Mouse (Mus musculus) cerebral cortex, adult 2 months (tissue): ENCODE measurements around the gene Vmp1.

ENCODE experiments used
- WGBS: fragments of 180-500 bp; shearing (Covaris S2); methylation state at CpG from one replicate; pipeline ENCODE4 v1.1.7; 2018; 5-methylcytosine and 5-hydroxymethylcytosine counted together

The Vmp1 gene

GRCm38 (mm10) chr11:86626714-86627113 is 56.9 kb downstream of the Vmp1 start:
- WGBS: 93% methylated on average over 4 of the region's 4 CpGs

DNA sequence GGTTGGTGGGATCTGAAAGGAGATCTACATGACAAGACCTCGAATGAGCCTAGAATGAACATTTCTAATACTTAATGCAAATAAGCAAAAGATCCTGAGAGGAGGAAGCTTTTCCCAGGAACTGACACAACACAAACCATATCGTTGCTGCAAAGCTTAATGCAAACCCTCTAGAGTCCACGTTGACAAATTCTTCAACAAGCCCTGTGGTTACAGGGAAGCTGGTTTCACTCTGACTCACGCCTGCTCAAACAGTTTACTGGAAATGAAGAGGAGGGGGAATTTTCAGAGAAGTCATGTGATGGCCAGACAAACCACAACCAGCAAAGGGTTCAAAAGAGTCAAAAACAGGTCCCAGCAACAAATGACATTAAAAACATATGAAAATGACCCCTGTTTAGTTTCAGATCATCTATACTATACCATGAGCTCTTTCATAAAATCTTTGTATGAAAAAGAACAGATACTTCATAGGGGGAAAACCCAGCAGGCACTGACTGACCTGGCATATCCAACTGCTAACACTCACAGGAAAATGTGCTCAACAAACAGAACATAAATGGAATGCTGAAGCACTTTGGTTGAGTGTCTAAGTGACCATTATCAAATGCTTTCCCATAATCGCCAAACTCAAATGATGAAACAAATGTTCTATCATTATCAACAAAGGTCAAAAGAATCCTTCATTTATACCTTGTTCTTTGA is 59.2 kb downstream of the Vmp1 start:
- 71% methylated on average over 5 of the region's 5 CpGs for WGBS

GRCm38 (mm10) chr11:86623402-86624010 is 60.1 kb downstream of the Vmp1 start:
- WGBS: 95% methylated on average over 1 of the region's 1 CpGs

DNA sequence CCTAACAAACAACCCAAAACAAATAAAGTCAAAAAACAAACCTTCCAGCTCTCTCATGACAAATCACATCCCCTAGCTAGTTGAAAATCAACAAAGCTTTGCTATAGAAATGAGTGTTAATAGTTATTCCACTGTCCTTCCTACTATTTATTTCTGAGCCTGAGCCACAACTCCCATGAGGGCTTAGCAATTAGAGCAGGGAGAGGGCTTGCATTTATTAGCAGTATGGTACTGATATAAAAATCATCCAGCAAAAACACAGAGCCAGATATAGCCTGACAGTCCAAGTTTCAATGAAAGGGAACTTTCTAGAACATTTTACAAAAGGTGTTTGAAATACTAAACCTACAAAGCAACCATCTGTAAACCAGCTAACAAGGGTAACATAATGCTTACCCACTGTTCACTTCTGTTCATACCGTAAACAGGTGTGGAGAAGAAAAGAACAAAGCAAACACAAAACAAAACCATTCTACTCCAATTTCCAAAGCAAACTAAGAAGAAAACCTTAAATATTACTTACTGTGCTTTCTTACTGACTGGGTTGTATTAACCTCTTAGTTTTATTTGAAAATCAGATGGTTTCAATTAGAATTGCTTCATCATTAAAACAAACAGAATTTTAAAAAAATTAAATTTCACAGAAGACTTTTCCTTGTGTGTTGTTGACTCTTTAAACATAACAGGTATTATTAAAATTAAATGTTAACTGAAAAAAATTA is 61.3 kb downstream of the Vmp1 start:
- WGBS: 83% methylated on average over 1 of the region's 1 CpGs

GRCm38 (mm10) chr11:86621139-86621538 is 62.5 kb downstream of the Vmp1 start:
- 95% methylated on average over 13 of the region's 13 CpGs for WGBS

DNA sequence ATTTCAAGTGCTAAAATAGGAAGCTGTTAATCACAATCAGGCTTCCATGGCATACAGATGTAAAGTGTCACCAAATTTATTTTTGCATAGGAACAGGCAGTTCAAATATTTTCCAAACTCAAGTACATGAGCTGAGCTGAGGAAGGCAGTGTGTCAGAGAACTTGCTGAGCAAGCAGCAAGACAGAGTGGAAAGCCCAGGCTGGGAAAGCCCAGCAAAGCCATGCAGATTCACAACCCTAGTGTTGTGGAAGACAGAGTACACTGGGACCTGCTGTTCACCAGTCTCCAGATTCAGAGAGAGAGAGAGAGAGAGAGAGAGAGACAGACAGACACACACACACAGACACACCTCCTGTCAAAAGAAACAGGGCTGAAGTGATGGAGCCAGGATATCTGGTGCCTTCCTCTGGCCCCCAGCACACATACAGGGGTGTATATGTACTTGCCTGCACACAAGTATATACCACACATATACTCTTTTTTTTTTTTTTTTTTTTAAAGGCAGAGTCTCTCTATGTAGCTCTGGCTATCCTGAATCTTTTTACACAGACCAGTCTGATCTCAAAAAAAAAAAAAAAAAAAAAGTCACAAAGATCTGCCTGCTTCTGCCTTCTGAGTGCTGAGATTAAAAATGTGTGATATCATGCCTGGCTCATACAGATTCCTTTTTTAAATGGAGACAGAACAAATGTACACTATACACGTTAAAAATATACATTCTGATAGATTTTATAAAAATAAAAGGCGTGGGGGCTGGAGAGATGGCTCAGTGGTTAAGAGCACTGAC is 64.9 kb downstream of the Vmp1 start:
- 82% methylated on average over 2 of the region's 2 CpGs for WGBS

DNA sequence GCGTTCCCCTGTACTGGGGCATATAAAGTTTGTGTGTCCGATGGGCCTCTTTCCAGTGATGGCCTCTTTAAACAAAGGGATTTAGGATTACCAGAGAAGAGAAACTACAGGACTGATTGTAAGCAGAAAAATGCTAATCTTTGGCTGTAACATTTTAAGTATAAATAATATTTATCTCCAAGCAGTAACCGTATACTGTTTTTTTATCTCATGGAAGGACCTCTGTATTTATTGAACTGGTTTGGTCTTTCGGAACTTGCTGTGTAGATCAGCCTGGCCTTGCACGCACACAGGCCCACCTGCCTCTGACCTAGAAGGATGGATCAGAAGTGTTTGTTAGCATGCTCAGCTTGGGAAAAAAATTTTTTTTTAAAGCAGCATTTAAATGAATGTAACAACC is 69.0 kb downstream of the Vmp1 start:
- 81% methylated on average over 5 of the region's 5 CpGs for WGBS

- 25% methylated on average over 2 of the region's 2 CpGs for WGBS
Observed at GRCm38 (mm10) chr11:86614056-86614530, 69.5 kb downstream of the Vmp1 start.

DNA sequence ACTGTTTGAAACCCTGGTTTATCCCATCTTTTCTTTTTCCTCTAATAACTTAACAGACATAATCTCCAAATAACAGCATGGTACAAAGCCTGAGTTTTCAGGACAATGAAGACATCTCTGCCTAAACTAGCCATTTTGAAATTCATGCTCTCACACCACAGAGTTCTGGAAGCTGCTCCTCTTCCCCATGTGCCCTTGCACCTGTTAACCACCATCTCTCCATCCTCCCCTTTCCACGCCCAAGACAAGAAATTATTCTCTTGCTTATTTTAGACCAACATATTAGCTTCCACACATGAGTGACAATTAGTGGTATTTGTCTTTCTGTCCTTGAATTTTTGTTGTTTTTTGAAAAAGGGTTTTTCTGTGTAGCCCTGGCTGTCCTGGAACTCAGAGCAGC is 71.6 kb downstream of the Vmp1 start:
- WGBS: 84% methylated on average over 1 of the region's 1 CpGs

- 89% methylated on average over 3 of the region's 3 CpGs for WGBS
Observed at GRCm38 (mm10) chr11:86610239-86610638, 73.4 kb downstream of the Vmp1 start.

GRCm38 (mm10) chr11:86607808-86608350 is 75.8 kb downstream of the Vmp1 start:
- 78% methylated on average over 2 of the region's 2 CpGs for WGBS

DNA sequence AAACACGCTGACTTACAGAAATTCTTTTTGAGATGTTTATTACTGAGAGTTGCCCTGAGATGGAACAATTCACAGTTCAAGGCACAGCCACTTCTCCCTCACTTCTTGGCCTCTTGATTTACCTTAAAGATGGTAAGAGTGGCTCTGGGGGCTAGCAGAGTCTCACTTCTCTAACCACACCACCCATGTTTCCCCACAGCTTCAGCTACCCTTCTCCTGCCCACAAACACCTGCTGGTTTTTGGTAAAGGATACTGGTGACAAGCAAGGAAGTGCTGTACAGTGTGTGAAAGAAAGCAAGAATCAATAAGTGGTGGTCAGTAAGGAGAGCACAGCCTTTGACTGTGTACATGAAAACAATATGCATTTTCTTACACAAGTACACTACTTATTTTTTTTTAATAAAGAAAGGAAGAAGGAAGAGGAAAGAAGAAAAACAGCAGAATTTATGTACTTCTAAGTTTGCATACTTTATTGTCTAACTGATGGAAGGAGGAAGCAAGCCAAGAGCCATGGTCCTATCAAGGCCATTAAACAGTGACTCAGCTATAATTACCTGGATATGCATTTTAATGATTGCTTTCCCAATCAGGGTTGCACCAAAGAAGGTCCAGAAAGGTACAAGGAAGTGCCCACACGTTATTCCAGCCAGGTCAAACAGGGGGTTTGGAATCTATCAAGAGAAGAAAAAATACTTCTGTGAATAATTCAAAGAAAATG is 76.9 kb downstream of the Vmp1 start:
- 92% methylated on average over 2 of the region's 2 CpGs for WGBS

- WGBS: 81% methylated on average over 5 of the region's 5 CpGs
Observed at GRCm38 (mm10) chr11:86604732-86605520, 78.7 kb downstream of the Vmp1 start.

DNA sequence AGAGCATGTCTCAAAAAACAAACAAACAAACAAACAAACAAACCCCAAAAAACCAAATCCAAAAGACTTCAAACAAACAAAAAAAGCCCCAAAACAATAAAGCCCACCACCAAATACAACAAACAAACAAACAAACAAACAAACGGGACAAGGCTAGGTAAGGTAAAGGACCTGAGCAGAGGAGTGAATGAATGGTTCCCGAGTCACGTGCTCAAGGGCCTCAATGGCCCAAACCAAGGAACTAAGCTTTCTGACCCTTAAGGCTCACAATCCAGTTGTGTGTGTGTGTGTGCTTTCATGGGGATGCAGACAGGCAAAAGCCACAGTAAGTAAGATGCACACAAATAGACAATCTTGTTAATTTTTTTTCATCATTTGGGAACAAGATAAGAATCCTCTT is 79.3 kb downstream of the Vmp1 start:
- WGBS: 95% methylated on average over 3 of the region's 3 CpGs

- 97% methylated on average over 1 of the region's 1 CpGs for whole genome bisulfite sequencing
Observed at GRCm38 (mm10) chr11:86603719-86604118, 79.9 kb downstream of the Vmp1 start.

GRCm38 (mm10) chr11:86602116-86602515 is 81.5 kb downstream of the Vmp1 start:
- 42% methylated on average over 3 of the region's 3 CpGs for WGBS

GRCm38 (mm10) chr11:86600209-86600557 is 83.5 kb downstream of the Vmp1 start:
- 74% methylated on average over 7 of the region's 7 CpGs for WGBS

GRCm38 (mm10) chr11:86599378-86600208 is 84.0 kb downstream of the Vmp1 start:
- WGBS: 77% methylated on average over 4 of the region's 4 CpGs

GRCm38 (mm10) chr11:86598572-86598971 is 85.1 kb downstream of the Vmp1 start:
- WGBS: 92% methylated on average over 1 of the region's 1 CpGs
